ENCODE assay signal across 9 mouse cellular contexts in genomic region chr4:59569538-59569937, GRCm38 (mm10). TPM values are rescaled to one million over a fixed set of nuclear protein-coding genes. Genes with fewer than 3 reads are reported as not detected.
A peak's percentile ranks its signal among the peaks of the same experiment; 100 is the strongest.
DNase-seq lines count a peak whose midpoint lies in the region; ATAC-seq and TF ChIP-seq lines count a peak whose summit lies in the region.
"Had no signal": no experiment of that assay in that cellular context is flagged by ENCODE, and none has a peak within 500 bp of the region (broad histone marks: within the 10 kb centered on the region; RNA-seq: fewer than 3 reads in every experiment).

No protein-coding gene starts in this region.

- H3K9me3 ChIP-seq in kidney, postnatal 0 days (replicated peaks; ENCODE audit: low read length), result no peaks in the 10 kb centered on the region
- peaks cover 4% of the 10 kb centered on the region; the same call in 1 of the 2 replicates for H3K9me3 ChIP-seq in liver, embryonic 12.5 days (replicated peaks)
- no peaks in the 10 kb centered on the region; the same call in 1 of the 2 replicates for H3K9me3 ChIP-seq in stomach, embryonic 14.5 days (ENCODE audit: control insufficient read depth, low read depth, low read length)
- H3K9me3 ChIP-seq: embryonic facial prominence, embryonic 12.5 days had no signal

- H3K27ac ChIP-seq in cortical plate, adult 2 months (ENCODE audit: insufficient read depth, low read length), result no peak overlapping the region
- no peak overlapping the region for H3K27ac ChIP-seq in kidney, postnatal 0 days
- no peak overlapping the region for H3K27ac ChIP-seq in liver, embryonic 12.5 days
- H3K27ac ChIP-seq in stomach, embryonic 14.5 days (ENCODE audit: low read length), result no peak overlapping the region
- H3K27ac ChIP-seq: embryonic facial prominence, embryonic 12.5 days had no signal

- no peak overlapping the region for H3K4me2 ChIP-seq in kidney, postnatal 0 days (ENCODE audit: low read length)
- peak overlapping the region; percentile 29 for H3K4me2 ChIP-seq in liver, embryonic 12.5 days
- H3K4me2 ChIP-seq in myocyte (ENCODE audit: low read depth), result peak overlapping the region; percentile 71
- no peak overlapping the region for H3K4me2 ChIP-seq in stomach, embryonic 14.5 days (replicated peaks; ENCODE audit: low read depth, low read length)
- H3K4me2 ChIP-seq: embryonic facial prominence, embryonic 12.5 days had no signal

- WGBS in kidney, postnatal 0 days, result 2% methylated on average over 7 of the region's 7 CpGs
- WGBS in liver, embryonic 12.5 days (ENCODE audit: insufficient replicate concordance), result 2% methylated on average over 7 of the region's 7 CpGs
- 6% methylated on average over 7 of the region's 7 CpGs for WGBS in stomach, embryonic 14.5 days

- no peaks in the 10 kb centered on the region for H3K27me3 ChIP-seq in kidney, postnatal 0 days (ENCODE audit: insufficient read depth, low read length)
- H3K27me3 ChIP-seq in liver, embryonic 12.5 days (replicated peaks), result no peaks in the 10 kb centered on the region
- H3K27me3 ChIP-seq in myocyte (ENCODE audit: control insufficient read depth, insufficient read depth, insufficient read length), result no peaks in the 10 kb centered on the region
- no peaks in the 10 kb centered on the region for H3K27me3 ChIP-seq in stomach, embryonic 14.5 days (ENCODE audit: control insufficient read depth, insufficient read depth, low read length)
- H3K27me3 ChIP-seq: embryonic facial prominence, embryonic 12.5 days had no signal

- H3K4me1 ChIP-seq in cortical plate, adult 2 months (ENCODE audit: control insufficient read depth, insufficient read depth, low read length), result no peaks in the 10 kb centered on the region
- H3K4me1 ChIP-seq in kidney, postnatal 0 days (replicated peaks; ENCODE audit: insufficient read depth, low read length), result no peaks in the 10 kb centered on the region
- H3K4me1 ChIP-seq in liver, embryonic 12.5 days, result peaks cover 32% of the 10 kb centered on the region
- no peaks in the 10 kb centered on the region for H3K4me1 ChIP-seq in stomach, embryonic 14.5 days (ENCODE audit: control insufficient read depth, insufficient read depth, low read length)
- H3K4me1 ChIP-seq: embryonic facial prominence, embryonic 12.5 days had no signal

- H3K36me3 ChIP-seq in kidney, postnatal 0 days (ENCODE audit: insufficient read depth, low read length), result no peaks in the 10 kb centered on the region
- no peaks in the 10 kb centered on the region for H3K36me3 ChIP-seq in liver, embryonic 12.5 days
- H3K36me3 ChIP-seq in myocyte (ENCODE audit: control insufficient read depth, insufficient read depth), result no peaks in the 10 kb centered on the region
- no peaks in the 10 kb centered on the region for H3K36me3 ChIP-seq in stomach, embryonic 14.5 days (ENCODE audit: control insufficient read depth, insufficient read depth, low read length)
- H3K36me3 ChIP-seq: embryonic facial prominence, embryonic 12.5 days had no signal

- H3K4me3 ChIP-seq in cortical plate, adult 2 months (ENCODE audit: insufficient read depth, low read length), result no peak overlapping the region
- H3K4me3 ChIP-seq in kidney, postnatal 0 days (replicated peaks; ENCODE audit: low read depth, low read length), result no peak overlapping the region
- no peak overlapping the region for H3K4me3 ChIP-seq in liver, embryonic 12.5 days
- H3K4me3 ChIP-seq in myocyte, result no peak overlapping the region
- H3K4me3 ChIP-seq in stomach, embryonic 14.5 days (ENCODE audit: low read depth, low read length), result no peak overlapping the region
- H3K4me3 ChIP-seq: embryonic facial prominence, embryonic 12.5 days had no signal

- peak; percentile 93 for DNase-seq in 3T3-L1 (ENCODE audit: low read depth, low spot score)
- peak; percentile 72 to 94 for DNase-seq in adrenal gland, adult (ENCODE audit: inconsistent age in 2 of 2, low spot score in 1 of 2)
- DNase-seq in gastrocnemius, postnatal 4 days (ENCODE audit: low spot score in 2 of 2), result peak; percentile 45 to 64
- peak; percentile 93 for DNase-seq in kidney, postnatal 0 days (ENCODE audit: low spot score)

- no peak overlapping the region for H3ac ChIP-seq in myocyte (ENCODE audit: control insufficient read depth, insufficient read length)

- peak; percentile 59; the same call in 1 of the 2 replicates for ATAC-seq in kidney, postnatal 0 days (replicated peaks; ENCODE audit: low FRiP score, low read depth)
- ATAC-seq in liver, embryonic 12.5 days, result peak; percentile 40; the same call in 1 of the 2 replicates
- peak; percentile 56; the same call in 1 of the 2 replicates for ATAC-seq in stomach, embryonic 14.5 days (ENCODE audit: insufficient number of reproducible peaks, insufficient read depth, low FRiP score, low read depth)

- H3K79me2 ChIP-seq in myocyte (ENCODE audit: control insufficient read depth, insufficient read depth), result no peaks in the 10 kb centered on the region

- TF ChIP-seq POLR2A in cortical plate, adult 2 months (IDR thresholded peaks at IDR 0.05; ENCODE audit: extremely low read depth, insufficient read depth, low read length), result no peak
- no peak for TF ChIP-seq POLR2A in myocyte (IDR thresholded peaks at IDR 0.05; ENCODE audit: insufficient read length, low read depth)

- peak; percentile 61 for TF ChIP-seq CTCF in cortical plate, adult 2 months (IDR thresholded peaks at IDR 0.05; ENCODE audit: extremely low read depth, insufficient read depth, low read length)
- peak; percentile 83 for TF ChIP-seq CTCF in kidney, postnatal 0 days (IDR thresholded peaks at IDR 0.05; ENCODE audit: low read depth)

- no peak overlapping the region for H3K9ac ChIP-seq in kidney, postnatal 0 days (ENCODE audit: low read depth, low read length)
- H3K9ac ChIP-seq in liver, embryonic 12.5 days, result no peak overlapping the region
- H3K9ac ChIP-seq in stomach, embryonic 14.5 days (replicated peaks; ENCODE audit: low read depth, low read length), result no peak overlapping the region
- H3K9ac ChIP-seq: embryonic facial prominence, embryonic 12.5 days had no signal

TF ChIP-seq in myocyte, 11 proteins besides CTCF, POLR2A, EP300 and RAD21:
- no peak for TF ChIP-seq USF1 (IDR thresholded peaks at IDR 0.05; ENCODE audit: low read depth)

RNA-seq across cellular contexts. Expression of gene Hsdl2, which starts 11.8 kb away (rescaled TPM):
- 30.5 and 36.2 TPM in 2 replicates for polyA plus RNA-seq in cortical plate, adult 2 months (2012; rRNA removed)
- 10 to 100 TPM; 52.1 to 54.0 TPM for total RNA-seq in gastrocnemius, postnatal 4 days (2021)
- polyA plus RNA-seq in kidney, postnatal 0 days (2015; fragmentation: Nextera tagmentation; extraction: Ambion mirVana), result 40.4 and 46.6 TPM in 2 replicates
- 18.8 TPM in 2 replicates for polyA plus RNA-seq in liver, embryonic 12.5 days (2016; fragmentation: Nextera tagmentation; extraction: Ambion mirVana)
- polyA plus RNA-seq in myocyte (2012; fragmentation: generic; extraction: Trizol), result 9.5 TPM
- polyA plus RNA-seq in stomach, embryonic 14.5 days (2014; fragmentation: Nextera tagmentation; extraction: Ambion mirVana), result 25.0 and 27.8 TPM in 2 replicates

RNA-seq across cellular contexts. Expression of gene Ptbp3, which starts 20.4 kb away (rescaled TPM):
- polyA plus RNA-seq in cortical plate, adult 2 months (2012; rRNA removed), result 9.4 and 9.5 TPM in 2 replicates
- 10 to 100 TPM; 40.5 to 44.3 TPM for total RNA-seq in gastrocnemius, postnatal 4 days (2021)
- polyA plus RNA-seq in kidney, postnatal 0 days (2015; fragmentation: Nextera tagmentation; extraction: Ambion mirVana), result 64.3 and 64.9 TPM in 2 replicates
- 60.2 and 62.6 TPM in 2 replicates for polyA plus RNA-seq in liver, embryonic 12.5 days (2016; fragmentation: Nextera tagmentation; extraction: Ambion mirVana)
- 7.8 TPM for polyA plus RNA-seq in myocyte (2012; fragmentation: generic; extraction: Trizol)
- 71.1 and 76.0 TPM in 2 replicates for polyA plus RNA-seq in stomach, embryonic 14.5 days (2014; fragmentation: Nextera tagmentation; extraction: Ambion mirVana)

RNA-seq across cellular contexts. Expression of gene E130308A19Rik, which starts 56.5 kb away (rescaled TPM):
- polyA plus RNA-seq in cortical plate, adult 2 months (2012; rRNA removed), result 6.1 and 7.3 TPM in 2 replicates
- 1 to 10 TPM; 8.1 to 8.6 TPM for total RNA-seq in gastrocnemius, postnatal 4 days (2021)
- 29.0 and 30.7 TPM in 2 replicates for polyA plus RNA-seq in kidney, postnatal 0 days (2015; fragmentation: Nextera tagmentation; extraction: Ambion mirVana)
- 12.8 and 14.8 TPM in 2 replicates for polyA plus RNA-seq in liver, embryonic 12.5 days (2016; fragmentation: Nextera tagmentation; extraction: Ambion mirVana)
- polyA plus RNA-seq in myocyte (2012; fragmentation: generic; extraction: Trizol), result 3.0 TPM
- polyA plus RNA-seq in stomach, embryonic 14.5 days (2014; fragmentation: Nextera tagmentation; extraction: Ambion mirVana), result 27.0 and 29.9 TPM in 2 replicates

Comparison
In these comparisons a context has a peak if more than half of its experiments do, and no peak if none do; other contexts are left out.
1. H3K4me2 ChIP-seq: peak in liver, embryonic 12.5 days (single experiment) and myocyte (single experiment); none in kidney, postnatal 0 days (single experiment) and stomach, embryonic 14.5 days (single experiment).
2. Peak in every context shown above with its lines, with median percentiles within 50 percentile points of each other: DNase-seq and ATAC-seq.